Mouse (Mus musculus) liver, adult 2 months (tissue): Measurements from ENCODE around the gene Rasgrp2.

Source experiments
- CTCF ChIP-seq: fragments of 200-500 bp; IDR thresholded peaks from 2 replicates; pipeline ENCODE4 v1.5.1; 2011; ENCODE audit warnings: low read depth, low read length, control low read depth
- POLR2A ChIP-seq: fragments of 200-500 bp; IDR thresholded peaks from 2 replicates; pipeline ENCODE4 v1.6.1; 2011; ENCODE audit warnings: low read length, control low read depth; ENCODE audit not compliant: insufficient read depth; ENCODE audit errors: extremely low read depth

DNA sequence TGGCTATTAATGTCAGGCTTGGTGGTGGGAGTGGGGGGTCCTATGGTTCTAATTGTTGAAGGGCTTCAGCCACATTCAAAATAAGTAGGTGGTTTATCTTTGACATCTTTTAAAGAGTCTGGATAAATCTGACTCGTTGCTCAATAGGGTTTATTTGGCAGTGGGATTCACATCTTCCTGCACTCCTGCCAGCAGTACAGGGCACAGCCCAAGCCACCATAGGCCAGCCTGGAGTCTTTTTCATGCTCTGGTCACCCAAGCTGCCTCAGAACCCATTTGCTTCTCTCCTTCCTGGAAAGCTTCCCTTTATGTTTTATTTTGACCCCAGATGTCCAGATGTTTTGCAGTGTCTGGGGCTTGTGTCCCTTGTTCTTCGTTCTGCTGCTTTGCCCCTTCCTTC is 22.5 kb upstream of the Rasgrp2 start:
- TF ChIP-seq CTCF (no peak), POLR2A (no peak)
